Mouse (Mus musculus) frontal cortex, postnatal 36 days (tissue): ENCODE data around the gene Pi4ka.
A peak's percentile ranks its signal among the peaks of the same experiment; 100 is the strongest.

Source experiments
- DNase-seq, 2 experiments: peaks; one replicate each; pipeline ENCODE4 v3.0.0; 2022; ENCODE audit warnings: low spot score in 2 of 2

Gene Pi4ka

GRCm38 (mm10) chr16:17275721-17276120 lies 130.4 kb downstream of the Pi4ka start, which contains the start of gene Tmem191c:
TSS of gene Tmem191c (plus strand) at chr16:17276077.
- DNase-seq, result no peak

- DNase-seq, result no peak
These were observed 134.3 kb downstream of the Pi4ka start for GRCm38 (mm10) chr16:17271856-17272255.

GRCm38 (mm10) chr16:17271124-17271523 lies 135.0 kb downstream of the Pi4ka start:
- DNase-seq, result no peak

GRCm38 (mm10) chr16:17269872-17270271 lies 136.2 kb downstream of the Pi4ka start:
- no peak for DNase-seq

- no peak for DNase-seq
These were observed 138.2 kb downstream of the Pi4ka start for GRCm38 (mm10) chr16:17267937-17268336.

- no peak for DNase-seq
These were observed 140.0 kb downstream of the Pi4ka start for GRCm38 (mm10) chr16:17266113-17266512.

- no peak for DNase-seq
These were observed 144.8 kb downstream of the Pi4ka start for GRCm38 (mm10) chr16:17261341-17261740.

- DNase-seq, result no peak
These were observed 147.2 kb downstream of the Pi4ka start for GRCm38 (mm10) chr16:17258917-17259316.

GRCm38 (mm10) chr16:17257359-17257821 lies 148.7 kb downstream of the Pi4ka start:
- DNase-seq, result peak in 1 of 2 experiments; percentile 28

GRCm38 (mm10) chr16:17255270-17255669 lies 150.8 kb downstream of the Pi4ka start:
- DNase-seq, result no peak

GRCm38 (mm10) chr16:17254005-17254597 lies 152.0 kb downstream of the Pi4ka start:
- no peak for DNase-seq

GRCm38 (mm10) chr16:17252841-17253240 lies 153.3 kb downstream of the Pi4ka start:
- DNase-seq, result no peak

GRCm38 (mm10) chr16:17252086-17252726 lies 153.9 kb downstream of the Pi4ka start:
- DNase-seq, result no peak

- DNase-seq, result peak in 1 of 2 experiments; percentile 17
These were observed 154.6 kb downstream of the Pi4ka start for GRCm38 (mm10) chr16:17251539-17251938.

- no peak for DNase-seq
These were observed 157.0 kb downstream of the Pi4ka start for GRCm38 (mm10) chr16:17249135-17249534.

- no peak for DNase-seq
These were observed 158.4 kb downstream of the Pi4ka start for GRCm38 (mm10) chr16:17247727-17248126.

GRCm38 (mm10) chr16:17244996-17245395 lies 161.1 kb downstream of the Pi4ka start:
- no peak for DNase-seq

GRCm38 (mm10) chr16:17243731-17244130 lies 162.4 kb downstream of the Pi4ka start:
- DNase-seq, result no peak

- no peak for DNase-seq
These were observed 166.7 kb downstream of the Pi4ka start for GRCm38 (mm10) chr16:17239409-17239808.

GRCm38 (mm10) chr16:17237634-17238033 lies 168.5 kb downstream of the Pi4ka start:
- no peak for DNase-seq

GRCm38 (mm10) chr16:17234916-17235665 lies 171.0 kb downstream of the Pi4ka start:
- DNase-seq, result peak; percentile 36 to 69

GRCm38 (mm10) chr16:17234499-17234895 lies 171.6 kb downstream of the Pi4ka start:
- peak; percentile 47 to 49 for DNase-seq
